Mouse (Mus musculus) C2C12 (cell line): Measurements from ENCODE around the gene Pld2.

Experiments used
- CTCF ChIP-seq: IDR thresholded peaks from one replicate; pipeline ENCODE4 v1.5.1; 2011; ENCODE audit not compliant: control insufficient read depth, insufficient read depth, insufficient read length
- MAX ChIP-seq: IDR thresholded peaks from one replicate; pipeline ENCODE4 v1.6.1; 2011; ENCODE audit warnings: mild to moderate bottlenecking, control low read depth
- MYOG ChIP-seq: IDR thresholded peaks from one replicate; pipeline ENCODE4 v1.6.1; 2011; ENCODE audit not compliant: control insufficient read depth, insufficient read length; ENCODE audit errors: extremely low read depth

GRCm38 (mm10) chr11:70532839-70533238 lies 7.0 kb upstream of the Pld2 start, which contains the start of gene Gm40193:
- TF ChIP-seq CTCF (no peak), MYOG (no peak), MAX (no peak)
